Mouse (Mus musculus): ENCODE measurements around the gene Adgrg2.

DNA sequence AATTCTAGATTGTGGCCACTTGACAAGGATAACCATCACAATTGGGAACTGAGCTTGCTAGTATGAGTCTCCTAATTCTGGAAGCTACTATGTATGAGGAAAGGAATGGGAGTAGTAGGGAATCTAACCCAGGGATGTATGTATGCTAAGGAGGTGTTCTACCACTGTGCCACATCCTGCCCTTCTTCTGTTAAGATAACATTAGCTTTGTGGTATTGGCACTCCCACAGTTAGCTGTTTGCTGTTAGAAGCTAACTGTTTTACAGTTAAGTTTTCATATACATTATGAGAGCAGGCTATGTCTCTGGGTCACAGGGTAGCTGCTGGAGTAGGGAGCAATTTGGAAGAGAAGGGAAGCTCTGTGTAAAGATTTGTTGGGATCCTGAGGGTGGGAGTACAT is 125.5 kb downstream of the Adgrg2 start:
- TF ChIP-seq EP300 (IDR thresholded peaks at IDR 0.05; ENCODE audit: insufficient read depth, low read depth, low read length) (no peak), CTCF (IDR thresholded peaks at IDR 0.05; ENCODE audit: low read depth, low read length) (no peak)

Data from ES-Bruce4 (cell line).